Comparison of ENCODE assay signal across 24 mouse cellular contexts in genomic region chr12:15161864-15162263, GRCm38 (mm10).
DNase-seq lines count a peak whose midpoint lies in the region; ATAC-seq lines count a peak whose summit lies in the region.
"Had no signal": no experiment of that assay in that cellular context is flagged by ENCODE, and none has a peak within 500 bp of the region (broad histone marks: within the 10 kb centered on the region; RNA-seq: fewer than 3 reads in every experiment).

No protein-coding gene starts in this region.

- no peak overlapping the region for H3K9ac ChIP-seq in midbrain, embryonic 15.5 days
- H3K9ac ChIP-seq in midbrain, embryonic 13.5 days (replicated peaks): no peak overlapping the region
- H3K9ac ChIP-seq in neural tube, embryonic 14.5 days (replicated peaks; ENCODE audit: low read depth, low read length): no peak overlapping the region
- no peak overlapping the region for H3K9ac ChIP-seq in neural tube, embryonic 15.5 days (replicated peaks)
- H3K9ac ChIP-seq: embryonic facial prominence, embryonic 12.5 days; embryonic facial prominence, embryonic 15.5 days; forebrain, embryonic 12.5 days; forebrain, embryonic 15.5 days; heart, embryonic 13.5 days; hindbrain, embryonic 15.5 days had no signal

- H3K4me1 ChIP-seq in midbrain, embryonic 15.5 days: no peaks in the 10 kb centered on the region
- no peaks in the 10 kb centered on the region for H3K4me1 ChIP-seq in midbrain, embryonic 13.5 days (replicated peaks)
- no peaks in the 10 kb centered on the region for H3K4me1 ChIP-seq in neural tube, embryonic 14.5 days (ENCODE audit: control insufficient read depth, insufficient read depth, low read length)
- H3K4me1 ChIP-seq in neural tube, embryonic 15.5 days: no peaks in the 10 kb centered on the region
- H3K4me1 ChIP-seq: embryonic facial prominence, embryonic 12.5 days; embryonic facial prominence, embryonic 15.5 days; forebrain, embryonic 12.5 days; forebrain, embryonic 15.5 days; heart, embryonic 10.5 days; heart, embryonic 13.5 days; hindbrain, embryonic 15.5 days had no signal

- ATAC-seq in midbrain, embryonic 15.5 days (replicated peaks): peak; percentile 50; the same call in 1 of the 2 replicates
- no peak for ATAC-seq in midbrain, embryonic 13.5 days
- ATAC-seq in neural tube, embryonic 14.5 days (ENCODE audit: low read depth): peak; percentile 46
- ATAC-seq in neural tube, embryonic 15.5 days (ENCODE audit: low FRiP score): peak; percentile 50; the same call in 1 of the 2 replicates
- ATAC-seq in megakaryocyte, adult 5-6 weeks (ENCODE audit: poor library complexity, severe bottlenecking): no peak
- ATAC-seq: forebrain, embryonic 15.5 days had no signal

- H3K4me2 ChIP-seq in midbrain, embryonic 15.5 days: no peak overlapping the region
- no peak overlapping the region for H3K4me2 ChIP-seq in midbrain, embryonic 13.5 days (replicated peaks)
- H3K4me2 ChIP-seq in neural tube, embryonic 14.5 days (ENCODE audit: low read depth, low read length): no peak overlapping the region
- no peak overlapping the region for H3K4me2 ChIP-seq in neural tube, embryonic 15.5 days
- H3K4me2 ChIP-seq: embryonic facial prominence, embryonic 12.5 days; embryonic facial prominence, embryonic 15.5 days; forebrain, embryonic 12.5 days; forebrain, embryonic 15.5 days; heart, embryonic 13.5 days; hindbrain, embryonic 15.5 days had no signal

- no peak overlapping the region for H3K4me3 ChIP-seq in midbrain, embryonic 15.5 days
- H3K4me3 ChIP-seq in midbrain, embryonic 13.5 days (replicated peaks): no peak overlapping the region
- H3K4me3 ChIP-seq in neural tube, embryonic 14.5 days (ENCODE audit: low read depth, low read length): no peak overlapping the region
- no peak overlapping the region for H3K4me3 ChIP-seq in neural tube, embryonic 15.5 days (replicated peaks)
- H3K4me3 ChIP-seq: embryonic facial prominence, embryonic 12.5 days; embryonic facial prominence, embryonic 15.5 days; forebrain, embryonic 12.5 days; forebrain, embryonic 15.5 days; heart, adult 2 months; heart, embryonic 10.5 days; heart, embryonic 13.5 days; hindbrain, embryonic 15.5 days had no signal

- peaks cover 3% of the 10 kb centered on the region; the same call in 1 of the 2 replicates for H3K9me3 ChIP-seq in midbrain, embryonic 15.5 days
- no peaks in the 10 kb centered on the region for H3K9me3 ChIP-seq in midbrain, embryonic 13.5 days
- H3K9me3 ChIP-seq in neural tube, embryonic 14.5 days (ENCODE audit: control insufficient read depth, low read length): no peaks in the 10 kb centered on the region
- no peaks in the 10 kb centered on the region for H3K9me3 ChIP-seq in neural tube, embryonic 15.5 days (replicated peaks)
- H3K9me3 ChIP-seq: embryonic facial prominence, embryonic 12.5 days; embryonic facial prominence, embryonic 15.5 days; forebrain, embryonic 12.5 days; forebrain, embryonic 15.5 days; heart, embryonic 10.5 days; heart, embryonic 13.5 days; hindbrain, embryonic 15.5 days had no signal

- H3K27ac ChIP-seq in midbrain, embryonic 15.5 days: no peak overlapping the region
- no peak overlapping the region for H3K27ac ChIP-seq in midbrain, embryonic 13.5 days
- H3K27ac ChIP-seq in neural tube, embryonic 14.5 days (ENCODE audit: low read depth, low read length): no peak overlapping the region
- no peak overlapping the region for H3K27ac ChIP-seq in neural tube, embryonic 15.5 days (replicated peaks)
- H3K27ac ChIP-seq: embryonic facial prominence, embryonic 12.5 days; embryonic facial prominence, embryonic 15.5 days; forebrain, embryonic 12.5 days; forebrain, embryonic 15.5 days; heart, adult 2 months; heart, embryonic 10.5 days; heart, embryonic 13.5 days; hindbrain, embryonic 15.5 days had no signal

- H3K36me3 ChIP-seq in midbrain, embryonic 15.5 days (replicated peaks): no peaks in the 10 kb centered on the region
- H3K36me3 ChIP-seq in midbrain, embryonic 13.5 days: no peaks in the 10 kb centered on the region
- H3K36me3 ChIP-seq in neural tube, embryonic 14.5 days (ENCODE audit: control insufficient read depth, insufficient read depth, low read length): no peaks in the 10 kb centered on the region
- no peaks in the 10 kb centered on the region for H3K36me3 ChIP-seq in neural tube, embryonic 15.5 days
- H3K36me3 ChIP-seq: embryonic facial prominence, embryonic 12.5 days; embryonic facial prominence, embryonic 15.5 days; forebrain, embryonic 12.5 days; forebrain, embryonic 15.5 days; heart, embryonic 10.5 days; heart, embryonic 13.5 days; hindbrain, embryonic 15.5 days had no signal

- WGBS in midbrain, embryonic 15.5 days: 53% methylated on average over 3 of the region's 3 CpGs
- WGBS in midbrain, embryonic 13.5 days: 52% methylated on average over 3 of the region's 3 CpGs
- WGBS in neural tube, embryonic 14.5 days: 59% methylated on average over 3 of the region's 3 CpGs
- WGBS in neural tube, embryonic 15.5 days: 53% methylated on average over 3 of the region's 3 CpGs

- no peak for DNase-seq in neural tube, embryonic 10.5 days (ENCODE audit: extremely low spot score, low spot score)
- DNase-seq: adrenal gland, postnatal 10 days; adrenal gland, postnatal 36 days; cerebellum, adult 11 months; cerebellum, adult 2 months; cerebellum, adult 9-11 months; cerebellum, postnatal 25 days; gastrocnemius, postnatal 10 days; gastrocnemius, postnatal 36 days; heart, adult 2 months; heart, postnatal 14 days; heart, postnatal 4 days had no signal

- H3K27me3 ChIP-seq in midbrain, embryonic 15.5 days (replicated peaks): no peaks in the 10 kb centered on the region
- no peaks in the 10 kb centered on the region for H3K27me3 ChIP-seq in midbrain, embryonic 13.5 days
- no peaks in the 10 kb centered on the region for H3K27me3 ChIP-seq in neural tube, embryonic 14.5 days (ENCODE audit: control insufficient read depth, insufficient read depth, low read length)
- H3K27me3 ChIP-seq in neural tube, embryonic 15.5 days (replicated peaks): no peaks in the 10 kb centered on the region
- H3K27me3 ChIP-seq: embryonic facial prominence, embryonic 12.5 days; embryonic facial prominence, embryonic 15.5 days; forebrain, embryonic 12.5 days; forebrain, embryonic 15.5 days; heart, embryonic 13.5 days; hindbrain, embryonic 15.5 days had no signal

Comparison
In these comparisons a context has a peak if more than half of its experiments do, and no peak if none do; other contexts are left out.
1. ATAC-seq: peak in midbrain, embryonic 15.5 days (single experiment), neural tube, embryonic 14.5 days (single experiment) and neural tube, embryonic 15.5 days (single experiment); none in midbrain, embryonic 13.5 days (single experiment) and megakaryocyte, adult 5-6 weeks (single experiment).